Mouse (Mus musculus) cerebellum, adult 11 months (tissue): Measurements from ENCODE around the gene Sf1.

ENCODE experiments used
- DNase-seq: peaks from one replicate; pipeline ENCODE4 v3.0.0; 2022

Gene Sf1

GRCm38 (mm10) chr19:6376255-6376564 is 12.7 kb downstream of the Sf1 start:
- peak; percentile 62 for DNase-seq

- no peak for DNase-seq
Observed at GRCm38 (mm10) chr19:6376643-6377042, 13.2 kb downstream of the Sf1 start.

GRCm38 (mm10) chr19:6377327-6378040 is 14.0 kb downstream of the Sf1 start:
- DNase-seq: no peak

GRCm38 (mm10) chr19:6380411-6381166 is 17.1 kb downstream of the Sf1 start:
- no peak for DNase-seq

GRCm38 (mm10) chr19:6381238-6381637 is 17.7 kb downstream of the Sf1 start:
- DNase-seq: no peak

- peak; percentile 64 for DNase-seq
Observed at GRCm38 (mm10) chr19:6382323-6382924, 18.9 kb downstream of the Sf1 start.

- DNase-seq: no peak
Observed at GRCm38 (mm10) chr19:6383470-6383869, 20.0 kb downstream of the Sf1 start.

- no peak for DNase-seq
Observed at GRCm38 (mm10) chr19:6384128-6384527, 20.6 kb downstream of the Sf1 start, which contains the start of gene Pygm. Gene Pygm, plus strand, starts transcription at chr19:6384399.

GRCm38 (mm10) chr19:6384954-6385353 is 21.5 kb downstream of the Sf1 start:
- DNase-seq: no peak

GRCm38 (mm10) chr19:6385419-6385818 is 21.9 kb downstream of the Sf1 start:
- no peak for DNase-seq

GRCm38 (mm10) chr19:6385821-6386220 is 22.3 kb downstream of the Sf1 start:
- DNase-seq: no peak

GRCm38 (mm10) chr19:6386234-6386633 is 22.7 kb downstream of the Sf1 start:
- DNase-seq: no peak

GRCm38 (mm10) chr19:6388006-6388405 is 24.5 kb downstream of the Sf1 start:
- DNase-seq: peak; percentile 66

GRCm38 (mm10) chr19:6389803-6390202 is 26.3 kb downstream of the Sf1 start:
- DNase-seq: no peak

- no peak for DNase-seq
Observed at GRCm38 (mm10) chr19:6390251-6390650, 26.8 kb downstream of the Sf1 start.

- DNase-seq: no peak
Observed at GRCm38 (mm10) chr19:6392743-6393393, 29.4 kb downstream of the Sf1 start.

- no peak for DNase-seq
Observed at GRCm38 (mm10) chr19:6393637-6394036, 30.1 kb downstream of the Sf1 start.

- no peak for DNase-seq
Observed at GRCm38 (mm10) chr19:6396237-6396636, 32.7 kb downstream of the Sf1 start.

- no peak for DNase-seq
Observed at GRCm38 (mm10) chr19:6397582-6398249, 34.2 kb downstream of the Sf1 start.

GRCm38 (mm10) chr19:6398447-6399284 is 35.2 kb downstream of the Sf1 start:
- DNase-seq: peak; percentile 63

GRCm38 (mm10) chr19:6399285-6400095 is 36.0 kb downstream of the Sf1 start, which contains the start of gene Rasgrp2:
Gene Rasgrp2, plus strand, starts transcription at chr19:6399340.
- DNase-seq: no peak
